Mouse (Mus musculus) B cell, adult 67 days (primary cell): ENCODE data around the gene Heatr9. TPM values are rescaled to one million over a fixed set of nuclear protein-coding genes. Genes with fewer than 3 reads are reported as not detected.

Source experiments
- total RNA-seq, 2 experiments: library from RNA; stranded (reverse); gene quantifications; 4 replicates each; pipeline ENCODE4 v1.2.4; 2023

Gene Heatr9
- total RNA-seq: under 1 TPM in 1 of 2 experiments, not detected in 1; 0.29 TPM

DNA sequence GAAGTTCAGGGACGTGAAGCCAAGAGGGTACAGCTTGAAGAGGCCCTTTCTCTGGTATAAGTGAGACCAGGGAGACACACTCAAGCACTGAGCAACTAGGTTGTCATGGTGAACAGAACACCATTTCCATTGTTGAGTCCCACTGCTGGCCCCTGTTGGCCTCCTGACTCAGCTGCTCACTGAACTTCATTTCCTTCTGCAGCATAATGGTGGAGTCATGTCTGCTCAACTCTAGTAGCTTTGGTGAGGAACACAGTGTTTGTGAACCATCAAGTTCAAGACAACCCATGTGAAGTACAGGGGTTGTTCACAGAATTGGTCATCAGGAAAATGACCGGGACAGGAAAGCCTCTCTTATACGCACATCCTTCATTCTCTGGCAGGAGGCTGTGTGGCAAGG is at the start of gene Heatr9:
Gene Heatr9, minus strand, starts transcription at position 101 of the 400 bp plus-strand sequence.

DNA sequence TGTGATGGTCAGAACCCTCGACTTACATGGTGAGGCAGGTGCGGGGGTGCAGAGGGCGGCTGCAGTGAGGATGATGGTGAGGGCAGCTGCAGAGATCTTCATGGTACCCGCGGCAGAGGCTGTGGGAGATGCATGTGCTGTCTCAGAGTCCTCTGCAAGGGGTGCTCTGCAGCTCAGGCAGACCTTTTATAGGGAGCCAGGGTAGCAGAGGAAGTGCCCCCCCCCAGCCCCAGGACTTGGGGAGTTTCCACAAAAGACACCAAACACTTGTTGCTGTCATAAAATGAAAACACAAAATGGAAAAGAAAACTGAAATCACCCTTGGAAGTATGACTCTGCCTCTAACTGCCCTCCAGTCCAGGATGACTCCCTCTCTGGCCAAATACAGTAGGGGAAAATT is 8.4 kb upstream of the Heatr9 start, which contains the start of gene Ccl5:
Gene Ccl5, minus strand, starts transcription at position 159 of the 400 bp plus-strand sequence.

DNA sequence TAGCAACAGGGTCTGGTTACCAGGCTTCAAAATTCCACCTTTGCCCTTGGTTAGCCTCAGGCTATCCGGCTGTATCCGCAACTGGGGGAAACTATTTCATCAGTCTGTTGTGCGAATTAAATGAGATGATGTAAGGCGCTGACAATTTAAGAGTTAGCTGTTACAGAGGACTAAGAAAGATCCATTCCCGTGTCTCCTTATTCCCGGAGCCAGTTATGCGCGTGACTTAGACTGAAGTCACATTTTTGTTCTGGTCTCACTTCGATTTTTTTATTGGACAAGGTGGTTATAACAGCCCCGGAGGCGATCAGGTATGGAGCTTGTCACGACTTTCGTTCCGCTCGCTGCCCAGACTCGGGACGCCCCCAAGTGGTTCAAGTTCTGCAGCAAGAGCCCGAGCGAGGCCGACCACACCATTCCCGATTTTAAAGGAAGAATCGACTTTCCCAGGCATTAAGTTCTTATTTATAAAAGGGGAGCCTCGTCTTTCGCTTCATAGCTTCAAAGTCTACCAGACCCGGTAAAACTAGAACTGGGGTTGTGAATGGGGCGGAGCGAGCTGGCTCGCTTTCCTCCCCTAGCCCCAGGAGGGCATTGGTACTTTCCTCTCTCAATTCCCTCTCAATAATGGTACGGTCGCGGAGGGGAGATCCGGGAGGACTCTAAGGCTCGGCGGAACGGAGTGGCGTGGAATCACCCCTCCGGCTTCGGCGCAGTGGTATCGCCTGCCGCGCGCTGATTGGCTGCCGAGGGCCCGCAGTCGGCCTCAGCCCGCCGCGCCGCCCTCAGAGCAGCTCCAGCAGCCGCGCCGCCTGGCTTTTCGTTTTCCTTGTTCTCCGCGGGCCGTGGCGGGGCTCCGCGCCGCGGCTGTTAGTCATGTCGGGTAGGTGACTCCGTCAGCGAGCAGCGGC is 49.4 kb downstream of the Heatr9 start, which contains the start of gene Taf15:
Gene Taf15, plus strand, starts transcription at position 763 of the 911 bp plus-strand sequence.

DNA sequence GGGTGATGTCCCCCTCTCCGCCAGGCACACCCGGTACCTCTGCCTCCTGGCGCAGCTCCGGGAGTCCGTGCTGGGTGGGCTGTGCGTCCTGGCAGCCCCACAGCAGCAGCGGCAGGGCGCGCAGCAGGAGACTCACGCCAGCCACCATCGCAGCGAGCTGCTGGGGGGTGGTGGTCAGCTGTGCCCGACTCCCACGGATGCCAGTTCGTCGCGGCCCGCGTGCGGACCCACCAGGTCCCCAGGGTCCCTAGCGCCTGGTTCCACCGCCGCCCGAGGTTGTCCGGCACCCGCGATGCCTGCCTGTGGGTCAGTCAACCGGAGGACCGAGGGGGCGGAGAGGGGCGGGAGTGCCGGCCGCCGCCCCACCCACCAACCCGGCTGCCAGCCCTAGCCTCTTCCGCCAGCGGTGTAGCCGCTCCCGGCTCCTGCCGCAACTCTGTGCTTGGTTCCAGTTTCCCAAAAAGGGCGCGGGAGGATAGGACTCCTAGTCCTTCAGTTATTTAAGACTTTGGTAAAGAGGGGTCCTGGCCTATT is 59.2 kb downstream of the Heatr9 start, which contains the start of gene Mmp28:
Gene Mmp28, minus strand, starts transcription at position 361 of the 534 bp plus-strand sequence.

Other genes starting within 250 kb of the Heatr9 start
- not detected for gene Slfn14, start 235.4 kb downstream of the Heatr9 start, total RNA-seq
- 100 to 1,000 TPM; 139 to 156 TPM for gene Ap2b1, start 223.2 kb downstream of the Heatr9 start, total RNA-seq
- gene Pex12, start 219.6 kb downstream of the Heatr9 start, total RNA-seq: 10 to 100 TPM; 22.3 to 22.6 TPM
- under 1 TPM; 0.44 to 0.62 TPM for gene Rasl10b, start 113.0 kb downstream of the Heatr9 start, total RNA-seq
- not detected for gene Gas2l2, start 92.7 kb downstream of the Heatr9 start, total RNA-seq
- gene 1700020L24Rik, start 84.5 kb downstream of the Heatr9 start, total RNA-seq: 1 to 10 TPM in 1 of 2 experiments, not detected in 1; 1.1 TPM
- under 1 TPM in 1 of 2 experiments, not detected in 1; 0.46 TPM for gene Mmp28, start 59.1 kb downstream of the Heatr9 start, total RNA-seq
- gene Taf15, start 49.1 kb downstream of the Heatr9 start, total RNA-seq: 100 to 1,000 TPM; 170 to 177 TPM
- 1 to 10 TPM; 2.4 to 9.3 TPM for gene Ccl5, start 8.3 kb upstream of the Heatr9 start, total RNA-seq
- gene Ccl9, start 56.5 kb upstream of the Heatr9 start, total RNA-seq: 1 to 10 TPM in 1 of 2 experiments, under 1 TPM in 1; 0.24 to 1.1 TPM
- under 1 TPM in 1 of 2 experiments, not detected in 1; 0.99 TPM for gene Ccl6, start 70.9 kb upstream of the Heatr9 start, total RNA-seq
- gene Rpl9-ps1, start 123.4 kb upstream of the Heatr9 start, total RNA-seq: not detected
- gene Ccl3, start 127.2 kb upstream of the Heatr9 start, total RNA-seq: 10 to 100 TPM; 13.4 to 21.2 TPM
- 1 to 10 TPM; 4.5 to 8.1 TPM for gene Ccl4, start 140.4 kb upstream of the Heatr9 start, total RNA-seq
- gene Wfdc17, start 181.8 kb upstream of the Heatr9 start, total RNA-seq: 10 to 100 TPM in 1 of 2 experiments, 1 to 10 TPM in 1; 5.8 to 12.5 TPM
- gene Wfdc18, start 186.8 kb upstream of the Heatr9 start, total RNA-seq: not detected
- 1 to 10 TPM; 4.7 to 5.5 TPM for gene Wfdc21, start 224.8 kb upstream of the Heatr9 start, total RNA-seq
- 10 to 100 TPM; 54.8 to 63.9 TPM for gene Heatr6, start 231.5 kb upstream of the Heatr9 start, total RNA-seq